Mouse (Mus musculus) olfactory bulb, adult 2 months (tissue): ENCODE data around the gene Plekhb2.

Experiments used
- CTCF ChIP-seq: fragments of 200-500 bp; IDR thresholded peaks from 2 replicates; pipeline ENCODE4 v1.5.1; 2012; ENCODE audit warnings: low read depth, mild to moderate bottlenecking, low read length, moderate library complexity; ENCODE audit not compliant: insufficient read depth
- POLR2A ChIP-seq: fragments of 200-500 bp; IDR thresholded peaks from 2 replicates; pipeline ENCODE4 v1.6.1; 2012; ENCODE audit warnings: mild to moderate bottlenecking, low read depth, low read length, moderate library complexity; ENCODE audit not compliant: insufficient read depth

- TF ChIP-seq CTCF (peak; percentile 48; the same call in 1 of the 2 replicates), POLR2A (no peak)
Observed at GRCm38 (mm10) chr1:34866815-34867573, 17.2 kb downstream of the Plekhb2 start.
